Mouse (Mus musculus): ENCODE measurements at regions not wholly inside any gene's neighbourhood (a gene's known extent, or its start where the extent isn't known, plus 50 kb on each side); places are given as distances from the start of the nearest gene placed in this dataset.

DNA sequence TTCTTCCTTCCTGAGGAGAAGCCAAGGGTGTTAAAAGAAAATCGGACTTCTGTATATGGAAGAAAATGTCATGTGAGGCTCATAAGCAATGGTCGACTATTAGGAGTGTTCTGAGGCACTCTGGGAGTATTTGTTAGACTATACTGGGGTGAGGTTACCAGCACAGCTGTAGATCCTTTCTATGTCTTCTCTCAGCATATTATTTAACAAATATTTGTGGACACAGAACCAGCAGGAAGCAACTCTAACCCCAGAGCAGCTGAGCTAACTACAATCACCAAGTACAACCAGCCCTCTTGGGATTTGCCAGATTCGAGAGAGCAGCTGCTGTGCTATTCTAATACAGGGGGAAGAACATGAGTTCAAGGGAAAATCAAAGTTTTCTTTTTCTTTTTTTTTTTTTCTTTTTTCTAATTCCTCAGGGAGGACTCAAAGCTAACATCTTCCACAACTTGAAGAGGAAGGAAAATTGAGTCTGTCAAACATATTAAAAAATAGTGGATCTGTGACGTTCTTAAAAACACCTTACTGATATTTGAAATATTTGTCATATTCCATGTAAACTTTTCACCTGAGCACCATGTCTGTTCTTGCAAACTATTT lies 933.3 kb upstream of the Cited2 start:
- no peak overlapping the region for H3K27ac ChIP-seq (ENCODE audit: low read depth, low read length)
- ATAC-seq (ENCODE audit: low FRiP score) = no peak
- DNase-seq (ENCODE audit: low spot score) = peak; percentile 44

DNA sequence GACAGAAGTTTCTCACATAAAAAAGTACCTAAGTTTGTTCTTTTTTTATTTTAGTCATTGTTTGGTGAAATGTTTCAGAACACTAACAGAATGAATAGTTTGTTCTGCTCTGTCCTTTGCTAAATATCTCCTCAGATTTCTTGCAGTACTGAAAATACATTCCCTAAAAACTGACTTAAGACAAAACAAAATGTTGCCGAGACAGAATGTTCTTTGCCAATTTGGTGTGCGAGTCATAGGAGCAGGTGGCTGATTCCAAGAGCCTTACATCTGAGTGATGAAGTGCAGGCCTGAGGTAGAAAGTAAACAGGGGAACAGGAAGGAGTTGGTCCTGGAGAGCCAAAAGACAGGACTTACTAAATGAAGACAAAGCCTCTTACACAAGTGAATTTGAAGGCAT lies 919.0 kb upstream of the Cited2 start:
- DNase-seq (ENCODE audit: low spot score) (no peak), ATAC-seq (ENCODE audit: low FRiP score) (no peak)
- Histone ChIP-seq H3K9me3 (ENCODE audit: low read length) (no peaks in the 10 kb centered on the region), H3K27ac (ENCODE audit: low read depth, low read length) (no peak overlapping the region), H3K4me3 (ENCODE audit: low read depth, low read length) (no peak overlapping the region), H3K9ac (replicated peaks; ENCODE audit: low read length, poor library complexity, severe bottlenecking) (no peak overlapping the region), H3K4me2 (ENCODE audit: low read depth, low read length, poor library complexity, severe bottlenecking) (no peak overlapping the region), H3K4me1 (ENCODE audit: insufficient read depth, low read length) (no peaks in the 10 kb centered on the region), H3K36me3 (ENCODE audit: insufficient read depth, low read length) (no peaks in the 10 kb centered on the region), H3K27me3 (ENCODE audit: insufficient read depth, low read length) (no peaks in the 10 kb centered on the region)
- TF ChIP-seq CTCF (IDR thresholded peaks at IDR 0.05) = no peak
- 77% methylated on average over 2 of the region's 2 CpGs for WGBS

More for the DNA sequence above, 933.3 kb upstream of the Cited2 start:
- 61% methylated on average over 4 of the region's 4 CpGs for WGBS
- H3K27me3 ChIP-seq (ENCODE audit: insufficient read depth, low read length) = no peaks in the 10 kb centered on the region
- H3K9me3 ChIP-seq (ENCODE audit: low read length) = no peaks in the 10 kb centered on the region
- no peak overlapping the region for H3K4me3 ChIP-seq (ENCODE audit: low read depth, low read length)
- H3K9ac ChIP-seq (replicated peaks; ENCODE audit: low read length, poor library complexity, severe bottlenecking) = no peak overlapping the region
- H3K4me1 ChIP-seq (ENCODE audit: insufficient read depth, low read length) = no peaks in the 10 kb centered on the region
- TF ChIP-seq CTCF (IDR thresholded peaks at IDR 0.05) = no peak
- no peak overlapping the region for H3K4me2 ChIP-seq (ENCODE audit: low read depth, low read length, poor library complexity, severe bottlenecking)
- no peaks in the 10 kb centered on the region for H3K36me3 ChIP-seq (ENCODE audit: insufficient read depth, low read length)

DNA sequence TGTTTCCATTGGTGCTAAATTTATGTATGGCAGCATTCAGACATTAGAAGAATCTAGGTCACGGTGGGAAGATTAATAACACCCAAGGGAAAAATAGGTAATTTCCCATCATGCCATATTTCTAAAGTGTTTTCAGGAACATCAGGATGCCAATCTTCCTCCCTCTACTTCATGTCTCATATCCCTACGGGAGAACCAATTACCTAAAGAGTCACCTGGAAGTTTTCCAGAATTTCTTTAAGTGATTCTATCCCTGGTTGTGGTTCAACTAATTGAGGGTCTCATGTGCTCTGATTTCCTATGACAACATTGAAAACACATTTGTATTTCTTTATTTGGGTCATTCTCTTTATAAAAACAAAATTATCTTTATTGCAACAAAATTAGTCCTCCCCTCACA lies 912.3 kb upstream of the Cited2 start:
- Histone ChIP-seq H3K9ac (replicated peaks; ENCODE audit: low read length, poor library complexity, severe bottlenecking) (no peak overlapping the region), H3K4me1 (ENCODE audit: insufficient read depth, low read length) (no peaks in the 10 kb centered on the region), H3K4me3 (ENCODE audit: low read depth, low read length) (no peak overlapping the region), H3K27ac (ENCODE audit: low read depth, low read length) (no peak overlapping the region), H3K9me3 (ENCODE audit: low read length) (no peaks in the 10 kb centered on the region), H3K4me2 (ENCODE audit: low read depth, low read length, poor library complexity, severe bottlenecking) (no peak overlapping the region), H3K36me3 (ENCODE audit: insufficient read depth, low read length) (no peaks in the 10 kb centered on the region), H3K27me3 (ENCODE audit: insufficient read depth, low read length) (no peaks in the 10 kb centered on the region)
- 76% methylated on average over 2 of the region's 2 CpGs for WGBS
- ATAC-seq (ENCODE audit: low FRiP score) = no peak
- no peak for TF ChIP-seq CTCF (IDR thresholded peaks at IDR 0.05)
- no peak for DNase-seq (ENCODE audit: low spot score)

DNA sequence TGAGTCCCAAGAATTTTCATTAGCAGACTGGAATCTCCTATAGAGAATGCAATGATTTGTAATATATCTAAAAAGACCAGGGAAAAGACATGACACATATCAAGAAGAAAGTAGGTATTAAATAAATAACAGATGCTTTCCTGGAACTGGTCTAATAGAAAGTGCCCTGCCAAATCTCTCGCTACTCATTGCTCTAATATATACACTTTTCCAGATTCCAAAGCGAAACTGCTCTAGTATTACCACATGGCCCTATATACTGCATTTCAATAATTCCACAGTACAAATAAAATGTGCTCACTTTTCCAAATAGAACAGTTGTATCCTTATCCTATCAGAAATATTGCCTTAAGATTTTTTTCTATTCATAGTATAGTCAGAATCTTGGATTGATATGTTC lies 909.0 kb upstream of the Cited2 start:
- ATAC-seq (ENCODE audit: low FRiP score) (no peak), DNase-seq (ENCODE audit: low spot score) (no peak)
- Histone ChIP-seq H3K36me3 (ENCODE audit: insufficient read depth, low read length) (no peaks in the 10 kb centered on the region), H3K4me1 (ENCODE audit: insufficient read depth, low read length) (no peaks in the 10 kb centered on the region), H3K9me3 (ENCODE audit: low read length) (no peaks in the 10 kb centered on the region), H3K9ac (replicated peaks; ENCODE audit: low read length, poor library complexity, severe bottlenecking) (no peak overlapping the region), H3K27ac (ENCODE audit: low read depth, low read length) (no peak overlapping the region), H3K4me2 (ENCODE audit: low read depth, low read length, poor library complexity, severe bottlenecking) (no peak overlapping the region), H3K4me3 (ENCODE audit: low read depth, low read length) (no peak overlapping the region), H3K27me3 (ENCODE audit: insufficient read depth, low read length) (no peaks in the 10 kb centered on the region)
- WGBS = 99% methylated on average over 2 of the region's 2 CpGs
- no peak for TF ChIP-seq CTCF (IDR thresholded peaks at IDR 0.05)

DNA sequence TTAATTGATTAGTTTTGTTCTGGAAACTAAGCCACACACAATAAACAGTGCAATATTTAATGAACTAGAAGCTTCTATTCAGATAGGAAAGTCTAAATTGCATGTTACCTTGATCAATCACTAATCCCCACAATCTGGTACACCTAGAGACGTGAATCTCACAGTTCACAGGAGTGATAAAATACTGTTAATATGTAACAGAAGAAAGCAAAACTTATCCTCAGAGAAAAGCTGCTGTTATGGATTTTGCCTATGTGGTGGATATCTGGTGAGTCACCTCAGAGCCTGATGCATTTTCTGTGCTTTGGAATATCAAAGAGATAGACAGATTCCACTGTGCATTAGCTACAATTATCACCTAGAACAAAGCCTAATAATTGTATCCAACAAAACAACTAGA lies 861.5 kb upstream of the Cited2 start:
- WGBS = 98% methylated on average over 1 of the region's 1 CpGs
- ATAC-seq (ENCODE audit: low FRiP score) (no peak), DNase-seq (ENCODE audit: low spot score) (no peak)
- Histone ChIP-seq H3K36me3 (ENCODE audit: insufficient read depth, low read length) (no peaks in the 10 kb centered on the region), H3K9me3 (ENCODE audit: low read length) (no peaks in the 10 kb centered on the region), H3K27ac (ENCODE audit: low read depth, low read length) (no peak overlapping the region), H3K27me3 (ENCODE audit: insufficient read depth, low read length) (no peaks in the 10 kb centered on the region), H3K9ac (replicated peaks; ENCODE audit: low read length, poor library complexity, severe bottlenecking) (no peak overlapping the region), H3K4me3 (ENCODE audit: low read depth, low read length) (no peak overlapping the region), H3K4me1 (ENCODE audit: insufficient read depth, low read length) (no peaks in the 10 kb centered on the region), H3K4me2 (ENCODE audit: low read depth, low read length, poor library complexity, severe bottlenecking) (no peak overlapping the region)
- no peak for TF ChIP-seq CTCF (IDR thresholded peaks at IDR 0.05)

DNA sequence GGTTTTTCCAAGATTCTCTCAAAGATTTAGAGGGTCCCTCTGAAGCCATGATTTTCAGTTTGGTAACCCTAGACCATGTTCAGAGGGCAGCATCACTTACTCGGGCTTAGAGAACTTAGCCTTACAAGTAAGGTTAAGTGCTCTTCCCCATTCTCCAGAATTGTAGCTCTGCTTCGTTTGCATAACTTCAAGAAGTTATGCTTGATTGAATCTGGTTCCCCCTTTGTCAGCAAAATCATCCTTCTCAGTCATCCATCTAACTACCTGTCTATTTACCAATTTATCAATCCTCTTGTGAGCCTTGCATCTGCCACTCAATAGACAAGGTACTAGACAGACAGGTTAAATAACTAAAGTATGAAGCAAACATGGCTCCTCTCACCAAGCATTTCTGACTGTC lies 856.1 kb upstream of the Cited2 start:
- 80% methylated on average over 2 of the region's 2 CpGs for WGBS
- Histone ChIP-seq H3K27me3 (ENCODE audit: insufficient read depth, low read length) (no peaks in the 10 kb centered on the region), H3K9me3 (ENCODE audit: low read length) (no peaks in the 10 kb centered on the region), H3K36me3 (ENCODE audit: insufficient read depth, low read length) (no peaks in the 10 kb centered on the region), H3K9ac (replicated peaks; ENCODE audit: low read length, poor library complexity, severe bottlenecking) (no peak overlapping the region), H3K4me2 (ENCODE audit: low read depth, low read length, poor library complexity, severe bottlenecking) (no peak overlapping the region), H3K4me1 (ENCODE audit: insufficient read depth, low read length) (no peaks in the 10 kb centered on the region), H3K27ac (ENCODE audit: low read depth, low read length) (no peak overlapping the region), H3K4me3 (ENCODE audit: low read depth, low read length) (no peak overlapping the region)
- DNase-seq (ENCODE audit: low spot score) (no peak), ATAC-seq (ENCODE audit: low FRiP score) (no peak)
- no peak for TF ChIP-seq CTCF (IDR thresholded peaks at IDR 0.05)

Measured in midbrain, postnatal 0 days (tissue).